8 mouse cellular contexts compared by ENCODE assay signal in genomic region chr16:8636867-8637216, GRCm38 (mm10). TPM values are rescaled to one million over a fixed set of nuclear protein-coding genes. Genes with fewer than 3 reads are reported as not detected.
DNase-seq lines count a peak whose midpoint lies in the region; ATAC-seq lines count a peak whose summit lies in the region.

No protein-coding gene starts in this region.

- no peak for DNase-seq in lung, postnatal 4 days
- peak; percentile 8 for DNase-seq in embryonic facial prominence, embryonic 14.5 days (ENCODE audit: low spot score)
- no peak for DNase-seq in midbrain, embryonic 14.5 days
- no peak for DNase-seq in adrenal gland, postnatal 10 days
- DNase-seq in right cerebral cortex, postnatal 14 days: no peak
- DNase-seq in cerebellum, adult 9-11 months: no peak

- ATAC-seq in lung, embryonic 16.5 days (ENCODE audit: low read depth): peak; percentile 51
- peak; percentile 4; the same call in 1 of the 2 replicates for ATAC-seq in embryonic facial prominence, embryonic 14.5 days (ENCODE audit: low read depth)
- ATAC-seq in intestine, embryonic 15.5 days: peak; percentile 16
- ATAC-seq in midbrain, embryonic 14.5 days (ENCODE audit: low FRiP score, low TSS enrichment): no peak

- peak overlapping the region; percentile 93 for H3K9ac ChIP-seq in lung, embryonic 16.5 days (ENCODE audit: low read length)
- peak overlapping the region; percentile 89 for H3K9ac ChIP-seq in embryonic facial prominence, embryonic 14.5 days (ENCODE audit: low read depth, low read length)
- H3K9ac ChIP-seq in intestine, embryonic 15.5 days: peak overlapping the region; percentile 89
- H3K9ac ChIP-seq in midbrain, embryonic 14.5 days (replicated peaks; ENCODE audit: low read length): peak overlapping the region; percentile 62

- peaks cover 13% of the 10 kb centered on the region for H3K4me1 ChIP-seq in lung, embryonic 16.5 days (replicated peaks; ENCODE audit: control insufficient read depth, insufficient read depth, low read length)
- peaks cover 13% of the 10 kb centered on the region; the same call in 1 of the 2 replicates for H3K4me1 ChIP-seq in embryonic facial prominence, embryonic 14.5 days (ENCODE audit: control insufficient read depth, insufficient read depth, low read length)
- peaks cover 23% of the 10 kb centered on the region for H3K4me1 ChIP-seq in intestine, embryonic 15.5 days (replicated peaks)
- peaks cover 14% of the 10 kb centered on the region for H3K4me1 ChIP-seq in midbrain, embryonic 14.5 days (ENCODE audit: control insufficient read depth, insufficient read depth, low read length)

- peak overlapping the region; percentile 89 for H3K4me2 ChIP-seq in lung, embryonic 16.5 days (ENCODE audit: low read depth, low read length)
- peak overlapping the region; percentile 92 for H3K4me2 ChIP-seq in embryonic facial prominence, embryonic 14.5 days (ENCODE audit: low read depth, low read length)
- peak overlapping the region; percentile 64 for H3K4me2 ChIP-seq in intestine, embryonic 15.5 days (replicated peaks)
- H3K4me2 ChIP-seq in midbrain, embryonic 14.5 days (ENCODE audit: low read length): peak overlapping the region; percentile 94

- H3K27ac ChIP-seq in lung, embryonic 16.5 days (ENCODE audit: low read length): peak overlapping the region; percentile 62
- H3K27ac ChIP-seq in embryonic facial prominence, embryonic 14.5 days (replicated peaks; ENCODE audit: low read depth, low read length): peak overlapping the region; percentile 83
- H3K27ac ChIP-seq in intestine, embryonic 15.5 days: peak overlapping the region; percentile 92
- peak overlapping the region; percentile 78 for H3K27ac ChIP-seq in midbrain, embryonic 14.5 days (replicated peaks; ENCODE audit: low read depth, low read length)

- H3K4me3 ChIP-seq in lung, embryonic 16.5 days (ENCODE audit: low read length): peak overlapping the region; percentile 93
- peak overlapping the region; percentile 81 for H3K4me3 ChIP-seq in embryonic facial prominence, embryonic 14.5 days (ENCODE audit: low read depth, low read length)
- peak overlapping the region; percentile 78 for H3K4me3 ChIP-seq in intestine, embryonic 15.5 days (replicated peaks)
- peak overlapping the region; percentile 80 for H3K4me3 ChIP-seq in midbrain, embryonic 14.5 days (replicated peaks; ENCODE audit: low read depth, low read length)

- H3K9me3 ChIP-seq in lung, embryonic 16.5 days (ENCODE audit: control insufficient read depth, low read length): no peaks in the 10 kb centered on the region
- H3K9me3 ChIP-seq in embryonic facial prominence, embryonic 14.5 days (ENCODE audit: control insufficient read depth, low read length): no peaks in the 10 kb centered on the region
- no peaks in the 10 kb centered on the region for H3K9me3 ChIP-seq in intestine, embryonic 15.5 days
- no peaks in the 10 kb centered on the region for H3K9me3 ChIP-seq in midbrain, embryonic 14.5 days (ENCODE audit: control insufficient read depth, low read length)

- WGBS in lung, embryonic 16.5 days: under 1% methylated on average over 13 of the region's 13 CpGs
- WGBS in embryonic facial prominence, embryonic 14.5 days: 1% methylated on average over 13 of the region's 13 CpGs
- under 1% methylated on average over 13 of the region's 13 CpGs for WGBS in intestine, embryonic 15.5 days
- WGBS in midbrain, embryonic 14.5 days: under 1% methylated on average over 13 of the region's 13 CpGs

- no peaks in the 10 kb centered on the region for H3K27me3 ChIP-seq in lung, embryonic 16.5 days (ENCODE audit: control insufficient read depth, insufficient read depth, low read depth, low read length)
- H3K27me3 ChIP-seq in embryonic facial prominence, embryonic 14.5 days (replicated peaks; ENCODE audit: control insufficient read depth, insufficient read depth, low read length): no peaks in the 10 kb centered on the region
- no peaks in the 10 kb centered on the region for H3K27me3 ChIP-seq in intestine, embryonic 15.5 days (replicated peaks)
- no peaks in the 10 kb centered on the region for H3K27me3 ChIP-seq in midbrain, embryonic 14.5 days (ENCODE audit: control insufficient read depth, insufficient read depth, low read length)

- H3K36me3 ChIP-seq in lung, embryonic 16.5 days (ENCODE audit: control insufficient read depth, insufficient read depth, low read length): peaks cover 12% of the 10 kb centered on the region; the same call in 1 of the 2 replicates
- peaks cover 42% of the 10 kb centered on the region for H3K36me3 ChIP-seq in embryonic facial prominence, embryonic 14.5 days (ENCODE audit: control insufficient read depth, insufficient read depth, low read length)
- peaks cover 10% of the 10 kb centered on the region; the same call in 1 of the 2 replicates for H3K36me3 ChIP-seq in intestine, embryonic 15.5 days
- peaks cover 39% of the 10 kb centered on the region for H3K36me3 ChIP-seq in midbrain, embryonic 14.5 days (ENCODE audit: control insufficient read depth, insufficient read depth, low read length)

RNA-seq across cellular contexts. Expression of gene Pmm2, which starts 0.6 kb away (rescaled TPM):
- polyA plus RNA-seq in lung, embryonic 16.5 days (2015; fragmentation: Nextera tagmentation; extraction: Ambion mirVana): 51.1 and 51.6 TPM in 2 replicates
- 42.4 and 47.5 TPM in 2 replicates for polyA plus RNA-seq in embryonic facial prominence, embryonic 14.5 days (2014; fragmentation: Nextera tagmentation; extraction: Ambion mirVana)
- 92.0 and 98.9 TPM in 2 replicates for polyA plus RNA-seq in intestine, embryonic 15.5 days (2015; fragmentation: Nextera tagmentation; extraction: Ambion mirVana)
- 36.3 and 41.5 TPM in 2 replicates for polyA plus RNA-seq in midbrain, embryonic 14.5 days (2014; fragmentation: Nextera tagmentation; extraction: Ambion mirVana)
- total RNA-seq in adrenal gland, postnatal 10 days (2021): 10 to 100 TPM; 56.9 to 74.1 TPM

RNA-seq across cellular contexts. Expression of gene Tmem186, which starts 0.7 kb away (rescaled TPM):
- polyA plus RNA-seq in lung, embryonic 16.5 days (2015; fragmentation: Nextera tagmentation; extraction: Ambion mirVana): 16.2 and 17.0 TPM in 2 replicates
- polyA plus RNA-seq in embryonic facial prominence, embryonic 14.5 days (2014; fragmentation: Nextera tagmentation; extraction: Ambion mirVana): 11.4 and 14.1 TPM in 2 replicates
- polyA plus RNA-seq in intestine, embryonic 15.5 days (2015; fragmentation: Nextera tagmentation; extraction: Ambion mirVana): 22.0 and 22.2 TPM in 2 replicates
- polyA plus RNA-seq in midbrain, embryonic 14.5 days (2014; fragmentation: Nextera tagmentation; extraction: Ambion mirVana): 16.1 and 17.2 TPM in 2 replicates
- total RNA-seq in adrenal gland, postnatal 10 days (2021): 10 to 100 TPM; 19.0 to 22.4 TPM

RNA-seq across cellular contexts. Expression of gene Carhsp1, which starts 35.1 kb away (rescaled TPM):
- polyA plus RNA-seq in lung, embryonic 16.5 days (2015; fragmentation: Nextera tagmentation; extraction: Ambion mirVana): 96.4 and 97.7 TPM in 2 replicates
- polyA plus RNA-seq in embryonic facial prominence, embryonic 14.5 days (2014; fragmentation: Nextera tagmentation; extraction: Ambion mirVana): 29.2 and 32.1 TPM in 2 replicates
- 89.8 and 90.4 TPM in 2 replicates for polyA plus RNA-seq in intestine, embryonic 15.5 days (2015; fragmentation: Nextera tagmentation; extraction: Ambion mirVana)
- polyA plus RNA-seq in midbrain, embryonic 14.5 days (2014; fragmentation: Nextera tagmentation; extraction: Ambion mirVana): 76.4 and 149 TPM in 2 replicates
- total RNA-seq in adrenal gland, postnatal 10 days (2021): 10 to 100 TPM; 76.8 to 85.6 TPM

RNA-seq across cellular contexts. Expression of gene Gm5767, which starts 43.7 kb away (rescaled TPM):
- polyA plus RNA-seq in lung, embryonic 16.5 days (2015; fragmentation: Nextera tagmentation; extraction: Ambion mirVana): not detected in 2 replicates
- polyA plus RNA-seq in embryonic facial prominence, embryonic 14.5 days (2014; fragmentation: Nextera tagmentation; extraction: Ambion mirVana): not detected in 2 replicates
- not detected in 2 replicates for polyA plus RNA-seq in intestine, embryonic 15.5 days (2015; fragmentation: Nextera tagmentation; extraction: Ambion mirVana)
- not detected in 2 replicates for polyA plus RNA-seq in midbrain, embryonic 14.5 days (2014; fragmentation: Nextera tagmentation; extraction: Ambion mirVana)
- total RNA-seq in adrenal gland, postnatal 10 days (2021): not detected
